Mouse (Mus musculus): ENCODE measurements around the gene Usp9x.

DNA sequence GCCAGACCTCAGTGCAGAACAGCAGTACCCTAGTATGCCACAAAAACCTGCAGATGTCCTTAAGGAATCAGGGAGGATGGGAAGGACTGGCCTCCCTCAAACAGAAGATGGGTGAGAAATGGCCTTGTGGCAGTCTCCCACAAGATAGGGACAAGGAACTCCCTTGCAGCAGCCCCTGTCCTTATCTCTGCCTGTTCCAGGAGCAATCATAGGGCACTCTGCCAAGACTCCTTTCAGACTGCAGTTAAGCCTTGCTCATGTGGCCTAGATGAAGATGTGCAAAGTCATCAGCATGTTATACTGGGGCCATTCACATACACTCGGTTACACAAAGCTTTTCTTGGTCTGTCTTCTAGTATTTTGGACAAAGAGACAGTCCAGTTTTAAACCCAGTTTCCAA is 16.7 kb upstream of the Usp9x start:
- TF ChIP-seq CTCF (IDR thresholded peaks at IDR 0.05; ENCODE audit: borderline replicate concordance, insufficient read depth, low read length): no peak
- no peak for TF ChIP-seq POLR2A (IDR thresholded peaks at IDR 0.05; ENCODE audit: low read depth, low read length)
